Mouse (Mus musculus) CH12.LX (cell line): ENCODE results near the gene Kremen2. TPM values are rescaled to one million over a fixed set of nuclear protein-coding genes. Genes with fewer than 3 reads are reported as not detected.

Experiments used
- DNase-seq: peaks from one replicate; pipeline ENCODE4 v3.0.0-alpha.2; 2013; ENCODE audit errors: extremely low read depth
- H3K27ac ChIP-seq: 2 replicates; pipeline ENCODE4 v1.5.1; 2012; ENCODE audit warnings: low read depth, mild to moderate bottlenecking, control low read depth, moderate library complexity; ENCODE audit not compliant: insufficient read depth
- H3K27me3 ChIP-seq: replicated peaks from 2 replicates; pipeline ENCODE3; 2012; ENCODE audit warnings: inconsistent platforms
- H3K36me3 ChIP-seq, 2 experiments: replicated peaks in 1 of 2; 2 replicates each; pipeline versions ENCODE3 to v1.6.1; 2012; ENCODE audit warnings: inconsistent platforms in 1 of 2, low read length in 1 of 2, mild to moderate bottlenecking in 1 of 2, mixed read lengths in 1 of 2, moderate library complexity in 1 of 2; ENCODE audit not compliant: control insufficient read depth in 1 of 2, insufficient read depth in 1 of 2
- H3K4me1 ChIP-seq, 2 experiments: 2 replicates each; pipeline ENCODE4 v1.6.1; 2012; ENCODE audit warnings: inconsistent platforms in 1 of 2, moderate library complexity in 1 of 2; ENCODE audit not compliant: insufficient read depth in 2 of 2, control insufficient read depth in 1 of 2
- H3K4me2 ChIP-seq: 2 replicates; pipeline ENCODE4 v1.6.1; 2012; ENCODE audit warnings: low read depth, mild to moderate bottlenecking, control low read depth; ENCODE audit not compliant: poor library complexity, insufficient read depth, severe bottlenecking
- H3K4me3 ChIP-seq, 3 experiments: fragments of 150-350 bp in 1 of 3; sonication (generic) in 1 of 3; replicated peaks in 1 of 3; 2 replicates each; pipeline versions ENCODE3 to v1.5.1; 2011 to 2012; ENCODE audit warnings: low read depth in 2 of 3, low read length in 2 of 3, mild to moderate bottlenecking in 2 of 3, moderate library complexity in 2 of 3, control low read depth in 1 of 3, improper control_type of control experiment in 1 of 3, inconsistent platforms in 1 of 3, mixed read lengths in 1 of 3; ENCODE audit not compliant: poor library complexity in 1 of 3
- H3K79me2 ChIP-seq: replicated peaks from 2 replicates; pipeline ENCODE4 v1.6.1; 2012; ENCODE audit warnings: mild to moderate bottlenecking, moderate library complexity; ENCODE audit not compliant: control insufficient read depth, poor library complexity, insufficient read depth, severe bottlenecking; ENCODE audit errors: extremely low read depth
- H3K9ac ChIP-seq: 2 replicates; pipeline ENCODE4 v1.6.1; 2012; ENCODE audit warnings: low read depth, mild to moderate bottlenecking, control low read depth, moderate library complexity; ENCODE audit not compliant: insufficient read depth
- H3K9me3 ChIP-seq: replicated peaks from 2 replicates; pipeline ENCODE3; 2012; ENCODE audit warnings: low read length, inconsistent platforms, mixed read lengths
- BHLHE40 ChIP-seq: IDR thresholded peaks from 2 replicates; pipeline ENCODE4 v1.6.1; 2011; ENCODE audit warnings: mild to moderate bottlenecking, low read depth, low read length, improper control_type of control experiment
- CHD1 ChIP-seq: IDR thresholded peaks from 2 replicates; pipeline ENCODE4 v1.6.1; 2012; ENCODE audit warnings: low read depth, low read length, improper control_type of control experiment, inconsistent platforms
- E2F4 ChIP-seq: IDR thresholded peaks from 2 replicates; pipeline ENCODE4 v1.6.1; 2011; ENCODE audit warnings: low read depth, low read length, improper control_type of control experiment; ENCODE audit not compliant: insufficient replicate concordance
- ELF1 ChIP-seq: IDR thresholded peaks from 2 replicates; pipeline ENCODE4 v1.6.1; 2014; ENCODE audit warnings: low read depth, mild to moderate bottlenecking, inconsistent platforms, low read length, improper control_type of control experiment
- EP300 ChIP-seq: IDR thresholded peaks from 2 replicates; pipeline ENCODE4 v1.6.1; 2011; ENCODE audit warnings: low read length, improper control_type of control experiment
- ETS1 ChIP-seq: conservative IDR thresholded peaks from 2 replicates; pipeline ENCODE4 v1.6.1; 2012; ENCODE audit warnings: low read depth, mild to moderate bottlenecking, inconsistent platforms, low read length, improper control_type of control experiment, moderate library complexity
- GABPA ChIP-seq: IDR thresholded peaks from 2 replicates; pipeline ENCODE4 v1.6.1; 2012; ENCODE audit warnings: low read depth, low read length, improper control_type of control experiment, inconsistent platforms; ENCODE audit not compliant: insufficient replicate concordance
- HCFC1 ChIP-seq: IDR thresholded peaks from 2 replicates; pipeline ENCODE4 v1.6.1; 2012; ENCODE audit warnings: low read depth, mild to moderate bottlenecking, inconsistent platforms, low read length, improper control_type of control experiment
- JUN ChIP-seq: IDR thresholded peaks from 2 replicates; pipeline ENCODE4 v1.6.1; 2011; ENCODE audit warnings: low read depth, mild to moderate bottlenecking, low read length, improper control_type of control experiment, moderate library complexity; ENCODE audit not compliant: insufficient read depth
- JUND ChIP-seq: conservative IDR thresholded peaks from 2 replicates; pipeline ENCODE4 v1.6.1; 2011; ENCODE audit warnings: low read depth, low read length, improper control_type of control experiment
- MAX ChIP-seq: IDR thresholded peaks from 2 replicates; pipeline ENCODE4 v1.6.1; 2011; ENCODE audit warnings: low read length, improper control_type of control experiment
- MAZ ChIP-seq: IDR thresholded peaks from 2 replicates; pipeline ENCODE4 v1.6.1; 2012; ENCODE audit warnings: low read depth, mild to moderate bottlenecking, inconsistent platforms, low read length, improper control_type of control experiment, moderate library complexity
- MXI1 ChIP-seq: IDR thresholded peaks from 2 replicates; pipeline ENCODE4 v1.6.1; 2011; ENCODE audit warnings: mild to moderate bottlenecking, low read depth, low read length, improper control_type of control experiment
- NELFE ChIP-seq: IDR thresholded peaks from 2 replicates; pipeline ENCODE4 v1.6.1; 2011; ENCODE audit warnings: low read depth, low read length, improper control_type of control experiment
- NRF1 ChIP-seq: IDR thresholded peaks from 2 replicates; pipeline ENCODE4 v1.6.1; 2014; ENCODE audit warnings: low read depth, mild to moderate bottlenecking, inconsistent platforms, low read length, improper control_type of control experiment, moderate library complexity
- PAX5 ChIP-seq: IDR thresholded peaks from 2 replicates; pipeline ENCODE4 v1.6.1; 2012; ENCODE audit warnings: low read length, inconsistent platforms, mixed read lengths
- POLR2A ChIP-seq: IDR thresholded peaks from 2 replicates; pipeline ENCODE4 v1.6.1; 2011; ENCODE audit warnings: low read depth, mild to moderate bottlenecking, improper control_type of control experiment, low read length
- SIN3A ChIP-seq: IDR thresholded peaks from 2 replicates; pipeline ENCODE4 v1.6.1; 2012; ENCODE audit warnings: low read length, improper control_type of control experiment, inconsistent platforms
- SMC3 ChIP-seq: IDR thresholded peaks from 2 replicates; pipeline ENCODE4 v1.6.1; 2011; ENCODE audit warnings: low read depth, low read length, improper control_type of control experiment
- UBTF ChIP-seq: IDR thresholded peaks from 2 replicates; pipeline ENCODE4 v1.6.1; 2012; ENCODE audit warnings: low read depth, mild to moderate bottlenecking, inconsistent platforms, low read length, improper control_type of control experiment, moderate library complexity
- ZMIZ1 ChIP-seq: IDR thresholded peaks from 2 replicates; pipeline ENCODE4 v1.6.1; 2012; ENCODE audit warnings: low read depth, mild to moderate bottlenecking, inconsistent platforms, low read length, improper control_type of control experiment
- ZNF384 ChIP-seq: IDR thresholded peaks from 2 replicates; pipeline ENCODE4 v1.6.1; 2012; ENCODE audit warnings: low read depth, low read length, improper control_type of control experiment, inconsistent platforms
- dilution Hi-C: fragments of 300-500 bp; cut with MboI; formaldehyde crosslinking; loops from 2 replicates; pipeline ENCODE4 v1.14.3; 2020; ENCODE audit warnings: low sequenced_read_pairs; ENCODE audit not compliant: extremely low pct_unique_long_range_greater_than_20kb, extremely low pct_ligation_motif_present
- in situ Hi-C: fragments of 300-500 bp; cut with MboI; formaldehyde crosslinking; loops from 3 replicates; pipeline ENCODE4 v1.14.3; 2019; ENCODE audit warnings: low sequenced_read_pairs, low pct_ligation_motif_present, low pct_unique_long_range_greater_than_20kb, mixed read lengths
- polyA plus RNA-seq: library from polyadenylated mRNA; unstranded; fragments of >175 nt; gene quantifications from 2 replicates; pipeline ENCODE4 v1.2.1, GENCODE M21; 2012; ENCODE audit warnings: low read depth; ENCODE audit not compliant: insufficient read length
- total RNA-seq, 2 experiments: library from RNA; depleted of rRNA; stranded (reverse); fragments of 300-350 nt in 1 of 2; fragments of >200 nt in 1 of 2; gene quantifications; 2 replicates each; pipeline ENCODE4 v1.2.3; 2012 to 2014

Gene Kremen2
- total and polyA plus RNA-seq, 3 experiments, result 0.21 to 0.55 (median 0.23) TPM

DNA sequence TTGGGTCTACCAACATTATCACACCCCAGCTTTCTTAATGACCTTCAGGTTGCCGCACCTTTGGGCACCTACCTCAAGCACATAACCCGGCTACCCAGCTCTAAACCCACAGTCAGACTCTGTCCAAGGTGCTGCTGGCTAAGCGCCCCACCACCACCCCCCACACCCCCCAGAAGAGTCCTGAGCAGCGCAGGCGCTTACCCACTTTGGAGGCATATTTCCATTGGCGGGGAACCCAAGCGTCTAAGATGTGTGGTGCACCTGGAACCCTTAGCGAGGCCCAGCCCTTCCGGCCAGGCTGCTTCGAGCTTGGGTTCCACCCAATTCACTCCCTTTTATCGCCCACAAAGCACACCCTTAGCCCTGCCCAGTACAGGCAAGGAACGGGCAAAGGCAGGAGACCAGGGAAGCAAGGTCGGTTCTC is 5.0 kb downstream of the Kremen2 start, which contains the start of gene Paqr4:
Paqr4 (minus strand) TSS at position 270 of the 424 bp plus-strand sequence.
- peak within 1 kb of the TSS in 2 of 3 experiments; percentile 33 to 58 for H3K4me3 ChIP-seq
- peak within 1 kb of the TSS; percentile 93 for H3K4me2 ChIP-seq
- no peaks in the 10 kb centered on the region for H3K9me3 ChIP-seq
- H3K36me3 ChIP-seq, result peaks cover 3 to 22% of the 10 kb centered on the region in 2 experiments
- peak; percentile 81 for TF ChIP-seq MXI1
- TF ChIP-seq SIN3A, result peak; percentile 81
- no peak for TF ChIP-seq JUN
- TF ChIP-seq MAZ, result no peak
- TF ChIP-seq PAX5, result no peak
- peak; percentile 34; the same call in 1 of the 2 replicates for TF ChIP-seq NRF1
- H3K27ac ChIP-seq, result no peak within 1 kb of the TSS
- DNase-seq, result no peak
- H3K27me3 ChIP-seq, result peaks cover 65% of the 10 kb centered on the region
- in situ Hi-C loops, result no loop called here
- peaks cover 13 to 27% of the 10 kb centered on the region in 2 experiments for H3K4me1 ChIP-seq
- peak within 1 kb of the TSS; percentile 48 for H3K9ac ChIP-seq
- dilution Hi-C loops, result no loop called here
- no peaks in the 10 kb centered on the region for H3K79me2 ChIP-seq

DNA sequence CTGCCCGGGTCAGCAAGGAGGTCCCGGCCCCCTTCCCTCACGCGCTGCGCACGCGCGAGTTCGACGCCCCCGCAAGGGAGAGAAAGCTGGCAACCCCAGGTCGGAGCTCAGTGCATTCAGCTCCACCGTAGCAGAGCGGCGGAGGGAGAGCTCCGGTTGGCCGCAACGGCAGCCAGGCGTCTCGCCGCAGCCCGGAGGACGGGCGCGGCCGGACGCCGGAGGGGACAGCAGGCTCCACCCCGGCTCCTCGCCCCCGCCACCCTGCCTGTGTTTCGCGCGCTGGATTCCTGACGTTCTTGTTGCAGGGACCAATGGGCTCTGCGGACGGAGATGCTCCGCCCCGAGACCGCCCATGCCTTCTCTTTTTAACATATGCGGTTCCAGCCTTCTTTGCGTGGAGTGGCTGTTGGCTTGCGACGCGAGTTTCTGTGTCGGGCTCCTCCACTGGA is 5.5 kb downstream of the Kremen2 start:
- Histone ChIP-seq H3K27me3 (peaks cover 61% of the 10 kb centered on the region), H3K27ac (no peak overlapping the region), H3K4me1 (peaks cover 12 to 22% of the 10 kb centered on the region in 2 experiments; a peak in 3 of 4 replicates), H3K9me3 (no peaks in the 10 kb centered on the region)
- TF ChIP-seq SIN3A (no peak; the same call in 1 of the 2 replicates), JUND (no peak), HCFC1 (no peak), CHD1 (no peak), EP300 (no peak), E2F4 (peak; percentile 73; the same call in 1 of the 2 replicates), BHLHE40 (peak; percentile 46; the same call in 1 of the 2 replicates), UBTF (no peak), ELF1 (no peak), NRF1 (peak; percentile 73), ETS1 (no peak), ZNF384 (no peak), GABPA (no peak), NELFE (no peak), POLR2A (peak; percentile 32; the same call in 1 of the 2 replicates), MAX (no peak), ZMIZ1 (no peak), SMC3 (no peak), MAZ (no peak)
- TF ChIP-seq, all 38 proteins: peak for 4
- Histone ChIP-seq H3K36me3 (peaks cover 7 to 26% of the 10 kb centered on the region in 2 experiments), H3K4me2 (peak overlapping the region; percentile 93), H3K79me2 (no peaks in the 10 kb centered on the region), H3K4me3 (peak overlapping the region in 2 of 3 experiments; percentile 33 to 58), H3K9ac (peak overlapping the region; percentile 48)
- DNase-seq, result peak; percentile 69
- dilution Hi-C loops, result no loop called here
- in situ Hi-C loops, result no loop called here
